ENCODE assay signal across 21 mouse cellular contexts in the genomic region with DNA sequence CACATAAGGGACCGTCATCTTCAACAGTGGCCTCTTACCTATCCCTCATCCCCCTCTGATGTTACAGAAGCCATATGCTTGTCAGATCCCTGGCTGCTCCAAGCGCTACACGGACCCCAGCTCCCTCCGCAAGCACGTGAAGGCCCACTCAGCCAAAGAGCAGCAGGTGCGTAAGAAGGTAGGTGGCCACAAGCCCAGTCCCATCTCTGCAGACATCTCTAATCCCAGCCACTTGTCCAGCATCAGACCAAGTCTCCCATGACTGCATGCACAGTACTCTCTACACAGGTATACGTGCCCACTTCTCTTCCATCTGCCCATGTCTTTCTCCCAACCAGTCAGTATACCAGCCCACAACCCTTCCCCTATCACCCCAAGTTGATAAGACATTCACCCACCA.
DNase-seq lines count a peak whose midpoint lies in the region; ATAC-seq lines count a peak whose summit lies in the region.
"Had no signal": no experiment of that assay in that cellular context is flagged by ENCODE, and none has a peak within 500 bp of the region (broad histone marks: within the 10 kb centered on the region; RNA-seq: fewer than 3 reads in every experiment).

No protein-coding gene starts in this region.

- H3K27me3 ChIP-seq in forebrain, embryonic 10.5 days (ENCODE audit: poor library complexity, severe bottlenecking) = no peaks in the 10 kb centered on the region
- no peaks in the 10 kb centered on the region for H3K27me3 ChIP-seq in forebrain, embryonic 12.5 days
- H3K27me3 ChIP-seq in embryonic facial prominence, embryonic 10.5 days (replicated peaks; ENCODE audit: low read depth, poor library complexity, severe bottlenecking) = peaks cover 33% of the 10 kb centered on the region
- H3K27me3 ChIP-seq: CH12.LX; embryonic facial prominence, embryonic 13.5 days; embryonic facial prominence, embryonic 15.5 days; Patski had no signal

- H3K27ac ChIP-seq in forebrain, embryonic 10.5 days = 0 out of 2 replicates have a peak overlapping the region, but pooled peaks have one; percentile 1
- no peak overlapping the region for H3K27ac ChIP-seq in forebrain, embryonic 12.5 days
- 0 out of 2 replicates have a peak overlapping the region, but pooled peaks have one; percentile 24 for H3K27ac ChIP-seq in embryonic facial prominence, embryonic 10.5 days (replicated peaks)
- H3K27ac ChIP-seq: embryonic facial prominence, embryonic 13.5 days; embryonic facial prominence, embryonic 15.5 days had no signal

- 96% methylated on average over 7 of the region's 7 CpGs for WGBS in forebrain, embryonic 10.5 days
- WGBS in forebrain, embryonic 12.5 days = 95% methylated on average over 7 of the region's 7 CpGs
- 93% methylated on average over 7 of the region's 7 CpGs for WGBS in embryonic facial prominence, embryonic 10.5 days

- no peaks in the 10 kb centered on the region for H3K36me3 ChIP-seq in forebrain, embryonic 10.5 days (replicated peaks)
- H3K36me3 ChIP-seq in forebrain, embryonic 12.5 days (replicated peaks) = no peaks in the 10 kb centered on the region
- no peaks in the 10 kb centered on the region for H3K36me3 ChIP-seq in embryonic facial prominence, embryonic 10.5 days (replicated peaks)
- H3K36me3 ChIP-seq: embryonic facial prominence, embryonic 13.5 days; G1E had no signal

- DNase-seq in cerebellum, postnatal 10 days = peak; percentile 58 to 68
- no peak for DNase-seq in cerebellum, adult 18-20 months
- no peak for DNase-seq in forebrain, embryonic 10.5 days (ENCODE audit: extremely low spot score, low spot score)
- no peak for DNase-seq in embryonic facial prominence, embryonic 10.5 days (ENCODE audit: low spot score)
- DNase-seq: adrenal gland, adult 8-10 months; adrenal gland, postnatal 14 days; adrenal gland, postnatal 36 days; B cell, adult 2 months; cerebellum, adult 2 months; cerebellum, adult 9-10 months had no signal

- ATAC-seq in forebrain, embryonic 12.5 days (ENCODE audit: low FRiP score) = no peak
- ATAC-seq: activated CD4-positive, CD25-positive, alpha-beta regulatory T cell, adult 4 months; CD4-positive, CD25-positive, alpha-beta regulatory T cell, adult 4 months; forebrain, embryonic 14.5 days; forebrain, embryonic 16.5 days; Patski had no signal

- H3K4me1 ChIP-seq in forebrain, embryonic 10.5 days = peaks cover 19% of the 10 kb centered on the region
- H3K4me1 ChIP-seq in forebrain, embryonic 12.5 days = peaks cover 5% of the 10 kb centered on the region; the same call in 1 of the 2 replicates
- peaks cover 39% of the 10 kb centered on the region for H3K4me1 ChIP-seq in embryonic facial prominence, embryonic 10.5 days

- H3K4me3 ChIP-seq in forebrain, embryonic 10.5 days = no peak overlapping the region
- no peak overlapping the region for H3K4me3 ChIP-seq in forebrain, embryonic 12.5 days (replicated peaks)
- H3K4me3 ChIP-seq in embryonic facial prominence, embryonic 10.5 days = no peak overlapping the region
- H3K4me3 ChIP-seq: embryonic facial prominence, embryonic 13.5 days; embryonic facial prominence, embryonic 15.5 days; erythroblast, embryonic 14.5 days had no signal

- H3K9ac ChIP-seq in forebrain, embryonic 12.5 days = no peak overlapping the region
- H3K9ac ChIP-seq: embryonic facial prominence, embryonic 13.5 days; embryonic facial prominence, embryonic 15.5 days had no signal

- no peak overlapping the region for H3K4me2 ChIP-seq in forebrain, embryonic 12.5 days
- H3K4me2 ChIP-seq: embryonic facial prominence, embryonic 13.5 days; embryonic facial prominence, embryonic 15.5 days had no signal

- H3K9me3 ChIP-seq in forebrain, embryonic 10.5 days = no peaks in the 10 kb centered on the region
- H3K9me3 ChIP-seq in forebrain, embryonic 12.5 days = no peaks in the 10 kb centered on the region
- no peaks in the 10 kb centered on the region for H3K9me3 ChIP-seq in embryonic facial prominence, embryonic 10.5 days
- H3K9me3 ChIP-seq: embryonic facial prominence, embryonic 13.5 days; embryonic facial prominence, embryonic 15.5 days; G1E had no signal

Comparison
In these comparisons a context has a peak if more than half of its experiments do, and no peak if none do; other contexts are left out.
1. DNase-seq: peak in cerebellum, postnatal 10 days (2 of 2); none in cerebellum, adult 18-20 months (0 of 2), forebrain, embryonic 10.5 days (single experiment) and embryonic facial prominence, embryonic 10.5 days (single experiment).